Mouse (Mus musculus) stomach, postnatal 0 days (tissue): ENCODE data around the gene Gm44579. TPM values are rescaled to one million over a fixed set of nuclear protein-coding genes. Genes with fewer than 3 reads are reported as not detected.

Experiments used
- ATAC-seq: fragments of 200-750 bp; cut with Nextera tagmentation; 2 replicates; pipeline ENCODE4 v1.8.0; 2017; ENCODE audit not compliant: low FRiP score, low TSS enrichment
- DNase-seq: peaks from one replicate; pipeline ENCODE4 v3.0.0-alpha.2; 2016; ENCODE audit warnings: low spot score
- H3K27ac ChIP-seq: fragments of 300-500 bp; sonication (generic); replicated peaks from 2 replicates; pipeline ENCODE4 v1.5.1; 2014; ENCODE audit warnings: mild to moderate bottlenecking, control low read depth
- H3K27me3 ChIP-seq: fragments of 300-500 bp; sonication (generic); 2 replicates; pipeline ENCODE4 v1.6.1; 2014; ENCODE audit warnings: low read length; ENCODE audit not compliant: control insufficient read depth, insufficient read depth
- H3K36me3 ChIP-seq: fragments of 300-500 bp; sonication (generic); 2 replicates; pipeline ENCODE4 v1.6.1; 2014; ENCODE audit warnings: low read length, mixed read lengths; ENCODE audit not compliant: control insufficient read depth, insufficient read depth
- H3K4me1 ChIP-seq: fragments of 300-500 bp; sonication (generic); replicated peaks from 2 replicates; pipeline ENCODE4 v1.6.1; 2014; ENCODE audit warnings: antibody characterized with exemption; ENCODE audit not compliant: control insufficient read depth, insufficient read depth
- H3K4me2 ChIP-seq: fragments of 300-500 bp; sonication (generic); replicated peaks from 2 replicates; pipeline ENCODE4 v1.6.1; 2014; ENCODE audit warnings: low read depth, mild to moderate bottlenecking, control low read depth, moderate library complexity
- H3K4me3 ChIP-seq: fragments of 300-500 bp; sonication (generic); 2 replicates; pipeline ENCODE4 v1.5.1; 2014; ENCODE audit warnings: low read depth, low read length, control low read depth
- H3K9ac ChIP-seq: fragments of 300-500 bp; sonication (generic); 2 replicates; pipeline ENCODE4 v1.6.1; 2014; ENCODE audit warnings: mild to moderate bottlenecking, low read length, control low read depth, mixed read lengths
- H3K9me3 ChIP-seq: fragments of 300-500 bp; sonication (generic); 2 replicates; pipeline ENCODE4 v1.6.1; 2016; ENCODE audit warnings: low read length; ENCODE audit not compliant: control insufficient read depth
- CTCF ChIP-seq: IDR thresholded peaks from 2 replicates; pipeline ENCODE4 v1.5.1; 2016; ENCODE audit warnings: antibody characterized with exemption, low read depth, mild to moderate bottlenecking, moderate library complexity
- EP300 ChIP-seq: optimal IDR thresholded peaks from 2 replicates; pipeline ENCODE3; 2016; ENCODE audit warnings: antibody characterized with exemption
- WGBS: fragments of 180-500 bp; shearing (Covaris S2); extraction: QIAGEN DNeasy Blood & Tissue Kit; methylation state at CpG from one replicate; pipeline ENCODE4 v1.1.7; 2014; 5-methylcytosine and 5-hydroxymethylcytosine counted together
- polyA plus RNA-seq: library from polyadenylated mRNA; unstranded; fragments of >200 nt; fragmentation: Nextera tagmentation; extraction: Ambion mirVana; gene quantifications from 2 replicates; pipeline ENCODE4 v1.2.1, GENCODE M21; 2015

Gene Gm44579
- polyA plus RNA-seq, 1 experiment from 2014 or later: not detected

DNA sequence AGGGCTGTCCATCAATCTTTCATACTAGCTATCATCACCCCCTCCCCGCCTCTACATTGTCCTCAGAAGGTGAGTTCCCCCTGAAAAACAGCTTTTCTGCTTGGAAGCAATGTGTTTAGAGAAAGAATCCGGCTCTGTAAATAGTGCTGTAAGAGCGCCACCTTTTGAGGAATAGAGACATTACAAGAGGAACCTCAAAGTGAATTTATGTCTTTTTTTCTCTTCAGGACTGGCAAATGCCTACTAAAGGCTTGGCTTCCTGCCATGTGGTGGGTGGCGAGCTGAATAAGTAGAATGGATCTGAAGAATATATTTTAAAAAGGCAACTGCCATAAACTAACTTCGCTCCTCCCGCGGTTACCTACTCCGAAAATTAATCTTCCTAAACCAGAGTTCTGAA, 47.0 kb downstream of the Gm44579 start:
- no peak for ATAC-seq
- DNase-seq: no peak
- TF ChIP-seq EP300: no peak
- TF ChIP-seq CTCF: peak; percentile 79
- no peaks in the 10 kb centered on the region for H3K9me3 ChIP-seq
- no peak overlapping the region for H3K9ac ChIP-seq
- no peak overlapping the region for H3K4me3 ChIP-seq
- no peak overlapping the region for H3K27ac ChIP-seq
- H3K36me3 ChIP-seq: no peaks in the 10 kb centered on the region
- 45% methylated on average over 8 of the region's 8 CpGs for WGBS
- no peaks in the 10 kb centered on the region for H3K4me1 ChIP-seq
- no peak overlapping the region for H3K4me2 ChIP-seq
- peaks cover 5% of the 10 kb centered on the region; the same call in 1 of the 2 replicates for H3K27me3 ChIP-seq

DNA sequence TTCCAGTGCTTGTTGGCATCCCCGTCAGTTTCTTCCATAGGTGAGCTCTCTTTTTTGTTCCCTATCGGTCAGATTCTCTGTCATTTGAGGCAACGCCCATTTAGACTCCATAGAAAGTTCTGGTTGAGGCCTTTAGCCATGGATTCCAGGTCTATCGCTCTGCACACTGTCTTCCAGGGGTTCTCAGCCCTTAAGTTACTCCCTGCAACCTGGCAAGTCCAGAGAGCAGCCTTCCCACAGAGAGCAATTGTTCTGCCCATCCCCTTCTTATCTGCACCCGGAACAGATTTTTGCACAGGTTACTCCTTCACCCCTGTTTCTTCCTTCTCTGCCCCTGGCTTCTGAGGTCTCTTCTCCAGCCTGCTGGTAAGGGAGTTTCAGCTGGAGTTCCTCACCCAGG, 48.7 kb downstream of the Gm44579 start:
- ATAC-seq (no peak), DNase-seq (no peak)
- H3K4me2 ChIP-seq: no peak overlapping the region
- no peak overlapping the region for H3K27ac ChIP-seq
- TF ChIP-seq EP300 (no peak), CTCF (no peak)
- no peaks in the 10 kb centered on the region for H3K36me3 ChIP-seq
- no peak overlapping the region for H3K9ac ChIP-seq
- H3K4me1 ChIP-seq: no peaks in the 10 kb centered on the region
- H3K27me3 ChIP-seq: peaks cover 5% of the 10 kb centered on the region; the same call in 1 of the 2 replicates
- WGBS: 58% methylated on average over 5 of the region's 5 CpGs
- H3K4me3 ChIP-seq: no peak overlapping the region
- no peaks in the 10 kb centered on the region for H3K9me3 ChIP-seq

DNA sequence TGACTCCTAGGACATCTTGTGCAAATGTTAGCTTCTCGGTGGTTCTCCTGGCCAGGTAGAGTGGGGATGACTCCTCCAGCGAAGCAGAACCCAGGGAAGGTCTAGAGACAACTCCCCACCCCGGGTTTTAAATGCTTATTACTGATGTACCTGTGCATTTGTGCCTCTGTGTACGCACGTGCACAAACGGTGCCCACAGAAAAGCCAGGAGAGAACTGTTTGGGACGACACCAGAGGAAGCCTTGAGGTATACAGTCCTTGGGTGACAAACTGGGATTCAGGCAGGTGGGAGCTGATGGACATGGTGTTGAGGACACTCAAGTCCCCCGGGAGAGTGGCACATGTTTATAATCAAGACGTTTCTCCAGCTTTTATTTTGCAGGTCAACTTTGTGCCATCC, 49.9 kb downstream of the Gm44579 start:
- H3K4me1 ChIP-seq: no peaks in the 10 kb centered on the region
- H3K4me3 ChIP-seq: no peak overlapping the region
- ATAC-seq (no peak), DNase-seq (no peak)
- TF ChIP-seq CTCF: no peak
- TF ChIP-seq EP300: no peak
- no peak overlapping the region for H3K27ac ChIP-seq
- no peaks in the 10 kb centered on the region for H3K9me3 ChIP-seq
- H3K36me3 ChIP-seq: no peaks in the 10 kb centered on the region
- peaks cover 9% of the 10 kb centered on the region; the same call in 1 of the 2 replicates for H3K27me3 ChIP-seq
- H3K4me2 ChIP-seq: no peak overlapping the region
- H3K9ac ChIP-seq: no peak overlapping the region
- whole genome bisulfite sequencing: 64% methylated on average over 9 of the region's 9 CpGs

DNA sequence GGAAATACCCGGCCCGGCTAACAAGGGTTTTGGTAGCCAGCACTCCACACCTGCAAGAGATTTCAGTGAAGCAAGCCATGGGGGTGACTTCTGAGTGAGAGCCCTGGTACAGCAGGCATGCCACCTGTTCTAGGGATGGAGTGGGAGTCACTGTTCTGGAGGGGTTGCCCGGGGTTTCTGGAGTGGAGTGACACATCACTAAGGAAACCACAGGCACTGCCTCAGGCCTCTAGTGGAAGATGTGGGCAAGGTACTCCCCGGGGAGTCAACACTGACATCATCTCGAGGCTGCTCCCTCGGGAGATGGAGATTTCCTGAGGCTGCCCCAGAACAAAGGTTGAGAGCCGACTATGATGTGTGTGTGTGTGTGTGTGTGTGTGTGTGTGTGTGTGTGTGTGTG, 50.4 kb downstream of the Gm44579 start:
- Histone ChIP-seq H3K36me3 (no peaks in the 10 kb centered on the region), H3K9ac (no peak overlapping the region), H3K4me2 (no peak overlapping the region), H3K4me1 (no peaks in the 10 kb centered on the region), H3K4me3 (no peak overlapping the region), H3K9me3 (no peaks in the 10 kb centered on the region), H3K27ac (no peak overlapping the region), H3K27me3 (peaks cover 9% of the 10 kb centered on the region; the same call in 1 of the 2 replicates)
- ATAC-seq: peak; percentile 61
- WGBS: 28% methylated on average over 7 of the region's 7 CpGs
- no peak for TF ChIP-seq EP300
- TF ChIP-seq CTCF: no peak
- peak; percentile 48 for DNase-seq

DNA sequence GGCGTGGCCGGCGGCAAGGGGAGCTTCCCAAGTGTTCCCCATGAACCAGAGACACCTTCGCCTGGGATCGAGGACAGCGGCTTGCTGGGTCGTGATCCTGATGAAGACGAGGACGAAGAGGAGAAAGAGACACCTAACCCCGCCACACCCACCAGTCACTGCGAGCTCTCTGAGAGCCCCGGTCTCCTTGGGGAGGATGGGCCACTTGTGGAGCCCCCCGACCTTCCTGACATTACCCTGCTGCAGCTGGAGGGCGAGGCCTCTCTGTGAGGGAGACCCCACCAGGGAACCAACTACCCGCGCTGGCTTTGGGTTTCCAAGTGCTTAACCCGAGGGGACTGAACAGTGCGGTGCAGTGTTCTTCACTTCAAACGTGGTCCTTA, 52.2 kb downstream of the Gm44579 start:
- no peaks in the 10 kb centered on the region for H3K4me1 ChIP-seq
- H3K9ac ChIP-seq: no peak overlapping the region
- TF ChIP-seq CTCF: no peak
- no peak overlapping the region for H3K4me3 ChIP-seq
- no peaks in the 10 kb centered on the region for H3K36me3 ChIP-seq
- no peak overlapping the region for H3K27ac ChIP-seq
- H3K4me2 ChIP-seq: no peak overlapping the region
- H3K27me3 ChIP-seq: peaks cover 9% of the 10 kb centered on the region; the same call in 1 of the 2 replicates
- ATAC-seq (no peak), DNase-seq (no peak)
- WGBS: 8% methylated on average over 19 of the region's 19 CpGs
- H3K9me3 ChIP-seq: no peaks in the 10 kb centered on the region

DNA sequence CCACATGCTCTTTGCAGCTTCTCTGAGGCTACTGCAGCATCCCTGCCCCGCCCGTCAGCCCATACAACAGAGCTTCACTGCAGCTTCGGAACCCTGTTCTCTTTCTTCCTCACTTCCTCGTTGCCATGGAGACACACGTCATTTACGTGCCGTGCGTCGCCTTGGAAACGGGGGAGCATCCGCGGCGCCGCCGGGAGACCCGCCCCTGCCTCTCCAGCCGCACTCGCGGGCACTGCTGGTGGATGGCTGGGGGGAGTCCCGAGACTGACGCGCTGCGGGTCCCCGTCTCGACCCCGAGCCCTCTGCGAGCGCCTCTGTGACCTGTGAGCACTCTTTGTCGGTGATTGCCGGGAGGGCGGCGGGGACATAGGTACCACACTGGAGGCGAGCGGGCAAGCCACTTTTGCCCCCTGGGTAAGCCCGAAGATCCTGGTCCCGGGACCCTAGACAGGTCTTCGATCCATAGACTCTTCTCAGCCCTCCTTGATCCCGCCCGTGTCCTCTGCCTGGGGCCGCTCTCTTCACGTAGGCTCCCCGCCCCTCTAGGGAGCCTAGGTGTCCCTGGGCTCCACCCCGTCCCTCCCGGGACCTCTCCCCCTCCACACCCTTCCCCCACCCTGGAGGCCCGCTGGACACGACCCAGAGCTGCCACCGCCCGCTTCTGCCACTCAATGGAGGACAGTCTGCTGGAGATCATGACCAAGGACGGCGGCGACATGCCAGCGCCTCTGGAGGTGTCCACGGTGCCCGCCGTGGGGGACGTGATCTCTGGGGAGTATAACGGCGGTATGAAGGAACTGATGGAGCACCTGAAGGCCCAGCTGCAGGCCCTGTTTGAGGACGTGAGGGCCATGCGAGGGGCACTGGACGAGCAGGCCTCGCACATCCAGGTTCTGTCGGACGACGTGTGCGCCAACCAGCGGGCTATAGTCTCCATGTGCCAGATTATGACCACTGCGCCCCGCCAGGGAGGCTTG, 52.8 kb downstream of the Gm44579 start:
- DNase-seq: peak; percentile 59
- ATAC-seq: peak; percentile 51
- Histone ChIP-seq H3K4me2 (peak overlapping the region; percentile 47), H3K36me3 (no peaks in the 10 kb centered on the region), H3K9me3 (no peaks in the 10 kb centered on the region), H3K4me3 (peak overlapping the region; percentile 29), H3K27ac (no peak overlapping the region), H3K4me1 (no peaks in the 10 kb centered on the region), H3K27me3 (peaks cover 9% of the 10 kb centered on the region; the same call in 1 of the 2 replicates), H3K9ac (no peak overlapping the region)
- WGBS: 3% methylated on average over 66 of the region's 69 CpGs
- TF ChIP-seq CTCF (no peak), EP300 (no peak)
